Mouse (Mus musculus) stomach, postnatal 0 days (tissue): ENCODE results near the gene Aplp1.

Experiments
- CTCF ChIP-seq: IDR thresholded peaks from 2 replicates; pipeline ENCODE4 v1.5.1; 2016; ENCODE audit warnings: antibody characterized with exemption, low read depth, mild to moderate bottlenecking, moderate library complexity
- EP300 ChIP-seq: optimal IDR thresholded peaks from 2 replicates; pipeline ENCODE3; 2016; ENCODE audit warnings: antibody characterized with exemption

- TF ChIP-seq EP300 (no peak), CTCF (no peak)
These were observed 8.5 kb downstream of the Aplp1 start for GRCm38 (mm10) chr7:30436879-30437278.
